Mouse (Mus musculus): ENCODE measurements around the gene C4b.
"Not testable (repeated sequence)": the region's sequence is repeated elsewhere in the genome, so short reads cannot be mapped to it uniquely, and the experiment has no call there.

- TF ChIP-seq CTCF (IDR thresholded peaks at IDR 0.05; ENCODE audit: insufficient read depth, low read length); POLR2A (IDR thresholded peaks at IDR 0.05; ENCODE audit: borderline replicate concordance, extremely low read depth, low read depth, low read length): not testable (repeated sequence)
These were observed 28.7 kb downstream of the C4b start for GRCm38 (mm10) chr17:34714908-34715445.
